8 mouse cellular contexts compared by ENCODE assay signal in the genomic region with DNA sequence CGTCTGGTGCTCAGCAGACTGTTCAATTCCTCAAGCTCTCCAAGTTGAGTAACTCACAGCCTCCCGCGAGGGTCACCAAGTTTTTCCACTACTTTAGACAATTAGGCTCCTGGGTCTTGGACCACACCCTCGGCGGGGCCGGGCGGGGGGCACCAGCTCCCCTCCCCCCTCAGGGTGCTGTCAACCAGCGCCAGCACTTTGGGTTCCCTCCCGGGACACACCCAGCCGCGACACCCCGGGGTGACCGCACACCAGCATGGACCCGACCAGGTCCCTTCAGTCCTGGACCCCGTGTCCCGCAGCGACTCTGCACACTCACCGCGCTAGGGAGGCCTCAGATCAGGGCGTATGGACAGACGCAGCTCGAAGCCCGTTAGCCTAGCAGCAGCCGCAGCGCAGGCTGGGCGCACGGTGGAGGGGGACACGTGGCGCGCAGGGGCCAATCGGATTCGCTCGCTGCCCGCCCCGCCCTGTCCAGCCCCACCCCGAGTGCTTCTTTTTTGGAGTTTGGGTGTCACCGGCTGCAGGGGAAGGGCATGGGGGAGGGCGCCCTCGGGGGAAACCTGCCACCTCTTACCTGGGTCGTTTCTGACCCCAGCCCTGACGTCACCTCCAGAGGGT. TPM values are rescaled to one million over a fixed set of nuclear protein-coding genes. Genes with fewer than 3 reads are reported as not detected.
DNase-seq lines count a peak whose midpoint lies in the region; ATAC-seq and TF ChIP-seq lines count a peak whose summit lies in the region.

TSS of gene Anxa6 (minus strand) at position 406 of the 621 bp plus-strand sequence.

- no peaks in the 10 kb centered on the region for H3K9me3 ChIP-seq in embryonic facial prominence, embryonic 13.5 days

- TF ChIP-seq POLR2A in heart, adult 2 months (IDR thresholded peaks at IDR 0.05; ENCODE audit: insufficient read depth, low read depth, low read length): peak; percentile 95
- TF ChIP-seq POLR2A in liver, adult 2 months (IDR thresholded peaks at IDR 0.05; ENCODE audit: extremely low read depth, insufficient read depth, low read length): peak; percentile 86

- H3K4me3 ChIP-seq in embryonic facial prominence, embryonic 13.5 days: peak within 1 kb of the TSS; percentile 76
- H3K4me3 ChIP-seq in heart, adult 2 months: peak within 1 kb of the TSS; percentile 75
- H3K4me3 ChIP-seq in liver, adult 2 months (ENCODE audit: insufficient read depth, low read depth, low read length): peak within 1 kb of the TSS; percentile 87

- no peaks in the 10 kb centered on the region for H3K36me3 ChIP-seq in embryonic facial prominence, embryonic 13.5 days
- peaks cover 2% of the 10 kb centered on the region for H3K36me3 ChIP-seq in heart, adult 2 months (ENCODE audit: control insufficient read depth, insufficient read depth, low read length)
- H3K36me3 ChIP-seq in liver, adult 2 months (ENCODE audit: control insufficient read depth, insufficient read depth, low read length): no peaks in the 10 kb centered on the region

- peak; percentile 90 for ATAC-seq in embryonic facial prominence, embryonic 13.5 days (ENCODE audit: insufficient number of reproducible peaks, insufficient read depth, low FRiP score, low TSS enrichment, low read depth)
- peak; percentile 85 for ATAC-seq in monocyte, adult 5-6 weeks (replicated peaks; ENCODE audit: insufficient number of reproducible peaks, low FRiP score, low TSS enrichment, poor library complexity, severe bottlenecking)

- H3K27ac ChIP-seq in embryonic facial prominence, embryonic 13.5 days: peak within 1 kb of the TSS; percentile 87
- peak within 1 kb of the TSS; percentile 97 for H3K27ac ChIP-seq in heart, adult 2 months
- H3K27ac ChIP-seq in liver, adult 2 months (replicated peaks; ENCODE audit: insufficient read depth, low read depth, low read length): peak within 1 kb of the TSS; percentile 80

- intact Hi-C loops in heart, adult 2 months (cut with DNase I): loop anchor here (2.0 kb wide), 1 partner anchor 16 kb away; no protein-coding TSS in a partner anchor

- no peak for TF ChIP-seq CTCF in heart, adult 2 months (IDR thresholded peaks at IDR 0.05)
- no peak for TF ChIP-seq CTCF in liver, adult 2 months (IDR thresholded peaks at IDR 0.05; ENCODE audit: low read depth, low read length)

- H3K27me3 ChIP-seq in embryonic facial prominence, embryonic 13.5 days: no peaks in the 10 kb centered on the region
- no peaks in the 10 kb centered on the region for H3K27me3 ChIP-seq in heart, adult 2 months (ENCODE audit: control insufficient read depth, insufficient read depth, low read length)
- H3K27me3 ChIP-seq in liver, adult 2 months (ENCODE audit: control insufficient read depth, insufficient read depth, low read length): no peaks in the 10 kb centered on the region

- H3K4me1 ChIP-seq in embryonic facial prominence, embryonic 13.5 days: peaks cover 28% of the 10 kb centered on the region
- H3K4me1 ChIP-seq in heart, adult 2 months (ENCODE audit: control insufficient read depth, insufficient read depth, low read length): peaks cover 10% of the 10 kb centered on the region
- H3K4me1 ChIP-seq in liver, adult 2 months (ENCODE audit: control insufficient read depth, insufficient read depth, low read length): peaks cover 16% of the 10 kb centered on the region

- H3K9ac ChIP-seq in embryonic facial prominence, embryonic 13.5 days: peak within 1 kb of the TSS; percentile 86
- H3K9ac ChIP-seq in heart, adult 2 months (ENCODE audit: low read depth, low read length): peak within 1 kb of the TSS; percentile 88
- H3K9ac ChIP-seq in liver, adult 2 months (ENCODE audit: low read depth, low read length): peak within 1 kb of the TSS; percentile 90

- H3K4me2 ChIP-seq in embryonic facial prominence, embryonic 13.5 days: peak within 1 kb of the TSS; percentile 94

- peak; percentile 89 for DNase-seq in A20 (ENCODE audit: low read depth, low spot score)
- DNase-seq in adrenal gland, postnatal 36 days: peak; percentile 91 to 94
- peak; percentile 90 to 92 for DNase-seq in heart, adult 2 months
- peak; percentile 68 for DNase-seq in kidney, adult 8-10 months
- peak; percentile 68 for DNase-seq in liver, adult 2 months (ENCODE audit: extremely low read depth, low read depth, low spot score)
- peak; percentile 83 to 86 for DNase-seq in spleen, postnatal 36 days (ENCODE audit: low spot score in 2 of 2)

- under 1% methylated on average over 41 of the region's 41 CpGs for WGBS in embryonic facial prominence, embryonic 13.5 days
- 0% methylated on average over 41 of the region's 41 CpGs for WGBS in heart, adult 2 months
- WGBS in liver, adult 2 months: 1% methylated on average over 41 of the region's 41 CpGs

- H3K79me2 ChIP-seq in heart, adult 2 months (replicated peaks; ENCODE audit: control insufficient read depth, insufficient read depth, low read length): peaks cover 1% of the 10 kb centered on the region; the same call in 1 of the 2 replicates
- peaks cover 27% of the 10 kb centered on the region for H3K79me2 ChIP-seq in liver, adult 2 months (ENCODE audit: control insufficient read depth, insufficient read depth, low read length)

- TF ChIP-seq EP300 in heart, adult 2 months (IDR thresholded peaks at IDR 0.05; ENCODE audit: insufficient read depth, low read depth, low read length): no peak

RNA-seq across cellular contexts. Expression of gene Anxa6, which starts in this region (rescaled TPM):
- total RNA-seq in adrenal gland, postnatal 36 days (2021): 100 to 1,000 TPM; 114 to 115 TPM
- polyA plus RNA-seq in embryonic facial prominence, embryonic 13.5 days (2015; fragmentation: Nextera tagmentation; extraction: Ambion mirVana): 246 and 262 TPM in 2 replicates
- 100 to 1,000 TPM; 205 to 213 TPM for total RNA-seq in heart, adult 2 months (2021)
- polyA plus RNA-seq in heart, adult 2 months (2012; rRNA removed): 136 and 193 TPM in 2 replicates
- total RNA-seq in liver, adult 2 months (2014; rRNA removed): 111 and 120 TPM in 2 replicates
- polyA plus RNA-seq in liver, adult 2 months (2012; rRNA removed): 87.5 and 91.3 TPM in 2 replicates
- 264 to 506 TPM (median 281 TPM) in 3 replicates for total RNA-seq in monocyte, adult 5-6 weeks (2017)

Comparison
In these comparisons a context has a peak if more than half of its experiments do, and no peak if none do; other contexts are left out.
1. Peak in every context shown above with its lines: DNase-seq, ATAC-seq, H3K4me3 ChIP-seq and H3K27ac ChIP-seq.